Mouse (Mus musculus): ENCODE data around the gene Ing2. TPM values are rescaled to one million over a fixed set of nuclear protein-coding genes. Genes with fewer than 3 reads are reported as not detected.
A peak's percentile ranks its signal among the peaks of the same experiment; 100 is the strongest.

Gene Ing2
- total and polyA plus RNA-seq, 3 experiments, result 7.2 to 22.0 (median 16.8) TPM

DNA sequence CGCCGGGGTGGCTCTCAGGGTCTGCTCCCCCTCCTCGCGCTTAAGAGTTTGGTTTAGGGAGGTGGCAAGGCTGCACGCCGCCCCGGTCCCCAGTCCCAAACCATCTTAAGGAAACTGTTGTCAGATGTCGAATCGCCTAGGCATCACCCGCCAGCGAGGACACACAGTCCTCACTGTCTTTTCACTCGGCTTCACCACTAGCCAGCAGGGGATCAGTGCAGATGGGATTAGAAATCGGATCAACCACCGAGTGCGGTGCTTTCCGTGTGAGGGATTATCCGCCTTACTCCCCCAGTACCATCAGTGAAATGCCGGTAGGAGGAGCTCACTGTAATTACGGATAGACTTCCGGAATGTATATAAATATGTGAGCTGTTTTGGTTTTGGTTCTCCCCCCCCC lies 430 bp upstream of the Ing2 start (continued):
- TF ChIP-seq CTCF (conservative IDR thresholded peaks at IDR 0.05 in 1 of 2, IDR thresholded peaks at IDR 0.05 in 1 of 2; ENCODE audit: low read depth in 2 of 2, low read length in 2 of 2) (0 out of 4 replicates have a peak, but pooled peaks of 1 of the 2 experiments have one; percentile 13), JUND (conservative IDR thresholded peaks at IDR 0.05; ENCODE audit: low read depth, low read length) (no peak), NELFE (IDR thresholded peaks at IDR 0.05; ENCODE audit: low read depth, low read length) (no peak; the same call in 1 of the 2 replicates), ZNF384 (IDR thresholded peaks at IDR 0.05; ENCODE audit: low read depth, low read length) (no peak), EP300 (IDR thresholded peaks at IDR 0.05; ENCODE audit: low read length) (no peak), MAX (IDR thresholded peaks at IDR 0.05; ENCODE audit: low read length) (no peak)

GRCm38 (mm10) chr8:47674140-47674776 lies 1.1 kb downstream of the Ing2 start:
- DNase-seq (ENCODE audit: extremely low read depth), result peak; percentile 38
- Histone ChIP-seq H3K27me3 (replicated peaks) (no peaks in the 10 kb centered on the region), H3K4me2 (ENCODE audit: insufficient read depth, low read depth, poor library complexity, severe bottlenecking) (peak overlapping the region; percentile 33), H3K9me3 (replicated peaks; ENCODE audit: low read length) (no peaks in the 10 kb centered on the region), H3K79me2 (replicated peaks; ENCODE audit: control insufficient read depth, extremely low read depth, insufficient read depth, poor library complexity, severe bottlenecking) (peaks cover 4% of the 10 kb centered on the region; the same call in 1 of the 2 replicates), H3K4me3 (replicated peaks in 1 of 3; ENCODE audit: low read depth in 2 of 3, low read length in 2 of 3, poor library complexity in 1 of 3) (peak overlapping the region; percentile 84 to 97 (median 97)), H3K27ac (ENCODE audit: insufficient read depth, low read depth) (peak overlapping the region; percentile 76), H3K9ac (ENCODE audit: insufficient read depth, low read depth) (peak overlapping the region; percentile 83), H3K4me1 (ENCODE audit: control insufficient read depth in 1 of 2, insufficient read depth in 2 of 2) (peaks cover 0 to 17% of the 10 kb centered on the region in 2 experiments; a peak in 2 of 4 replicates), H3K36me3 (replicated peaks in 1 of 2; ENCODE audit: control insufficient read depth in 1 of 2, insufficient read depth in 1 of 2, low read length in 1 of 2) (peaks cover 0 to 9% of the 10 kb centered on the region in 2 experiments)
- in situ Hi-C loops (cut with MboI; ENCODE audit: low pct_ligation_motif_present, low pct_unique_long_range_greater_than_20kb, low sequenced_read_pairs) (loop anchor here (10.0 kb wide), 1 partner anchor 139 kb away; the partner anchor contains the start of genes Rwdd4a and Trappc11), dilution Hi-C loops (cut with MboI; ENCODE audit: extremely low pct_ligation_motif_present, extremely low pct_unique_long_range_greater_than_20kb, low sequenced_read_pairs) (no loop called here)
- TF ChIP-seq MAZ (IDR thresholded peaks at IDR 0.05; ENCODE audit: low read depth, low read length), result peak; percentile 14; the same call in 1 of the 2 replicates
- TF ChIP-seq SIN3A (IDR thresholded peaks at IDR 0.05; ENCODE audit: low read length), result peak; percentile 32; the same call in 1 of the 2 replicates
- no peak for TF ChIP-seq HCFC1 (IDR thresholded peaks at IDR 0.05; ENCODE audit: low read depth, low read length)

DNA sequence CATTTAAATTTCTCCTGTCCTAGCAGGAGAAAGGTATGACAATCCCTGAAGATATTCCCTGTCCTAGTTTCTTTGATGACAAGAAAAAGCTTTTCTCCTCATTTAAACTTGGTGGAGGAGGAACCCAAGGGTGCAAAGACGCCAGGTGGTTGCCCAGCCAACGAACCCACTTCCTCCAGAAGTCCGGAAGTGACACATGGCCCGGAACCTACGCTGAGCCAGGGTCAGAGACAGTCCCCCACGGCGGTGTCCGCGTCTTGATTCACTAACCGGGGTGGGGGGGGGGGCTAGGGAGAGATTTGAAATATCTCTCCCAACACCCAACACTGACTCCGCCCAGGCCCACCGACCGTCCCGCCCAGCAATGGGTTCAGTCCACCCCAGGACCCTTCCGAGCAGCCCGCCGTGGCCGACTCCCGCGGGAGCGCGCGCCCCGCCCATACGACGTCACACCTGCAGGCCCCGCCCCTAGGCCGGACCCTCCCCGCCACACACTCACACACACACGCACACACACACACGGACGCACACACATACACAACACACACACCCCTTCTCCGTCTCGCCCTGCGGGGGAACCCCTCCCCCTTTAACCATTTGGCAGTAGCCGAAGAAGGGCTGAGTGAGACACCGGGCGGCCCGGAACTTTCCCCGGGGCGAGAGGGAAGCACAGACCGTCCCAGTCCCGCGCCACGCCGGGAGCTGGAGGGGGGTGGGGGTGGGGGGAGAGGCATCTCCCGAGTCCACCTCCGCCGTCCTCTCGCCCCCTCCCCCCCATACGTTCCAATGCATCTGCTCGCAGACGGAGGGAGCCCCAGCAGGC lies 1.8 kb downstream of the Ing2 start:
- Histone ChIP-seq H3K36me3 (replicated peaks in 1 of 2; ENCODE audit: control insufficient read depth in 1 of 2, insufficient read depth in 1 of 2, low read length in 1 of 2) (peaks cover 2 to 15% of the 10 kb centered on the region in 2 experiments), H3K9me3 (replicated peaks; ENCODE audit: low read length) (no peaks in the 10 kb centered on the region), H3K4me1 (ENCODE audit: control insufficient read depth in 1 of 2, insufficient read depth in 2 of 2) (peaks cover 0 to 17% of the 10 kb centered on the region in 2 experiments; a peak in 2 of 4 replicates), H3K4me3 (replicated peaks in 1 of 3; ENCODE audit: low read depth in 2 of 3, low read length in 2 of 3, poor library complexity in 1 of 3) (peak overlapping the region; percentile 84 to 97 (median 97)), H3K27ac (ENCODE audit: insufficient read depth, low read depth) (peak overlapping the region; percentile 76), H3K4me2 (ENCODE audit: insufficient read depth, low read depth, poor library complexity, severe bottlenecking) (peak overlapping the region; percentile 48; the same call in 1 of the 2 replicates), H3K27me3 (replicated peaks) (no peaks in the 10 kb centered on the region), H3K9ac (ENCODE audit: insufficient read depth, low read depth) (peak overlapping the region; percentile 83), H3K79me2 (replicated peaks; ENCODE audit: control insufficient read depth, extremely low read depth, insufficient read depth, poor library complexity, severe bottlenecking) (peaks cover 4% of the 10 kb centered on the region; the same call in 1 of the 2 replicates)
- TF ChIP-seq POLR2A (IDR thresholded peaks at IDR 0.05; ENCODE audit: low read depth, low read length) (peak; percentile 79), CHD2 (IDR thresholded peaks at IDR 0.05; ENCODE audit: low read length) (peak; percentile 64), BHLHE40 (IDR thresholded peaks at IDR 0.05; ENCODE audit: low read depth, low read length) (peak; percentile 10; the same call in 1 of the 2 replicates), MXI1 (IDR thresholded peaks at IDR 0.05; ENCODE audit: low read depth, low read length) (peak; percentile 93), SIN3A (IDR thresholded peaks at IDR 0.05; ENCODE audit: low read length) (peak; percentile 97), HCFC1 (IDR thresholded peaks at IDR 0.05; ENCODE audit: low read depth, low read length) (peak; percentile 75), IRF4 (IDR thresholded peaks at IDR 0.05; ENCODE audit: low read depth, low read length) (no peak; the same call in 1 of the 2 replicates), MAZ (IDR thresholded peaks at IDR 0.05; ENCODE audit: low read depth, low read length) (peak; percentile 21; the same call in 1 of the 2 replicates), ELF1 (IDR thresholded peaks at IDR 0.05; ENCODE audit: low read depth, low read length) (peak; percentile 84), TBP (conservative IDR thresholded peaks at IDR 0.05; ENCODE audit: low read depth, low read length) (0 out of 2 replicates have a peak, but pooled peaks have one; percentile 25), ETS1 (conservative IDR thresholded peaks at IDR 0.05; ENCODE audit: low read depth, low read length) (0 out of 2 replicates have a peak, but pooled peaks have one; percentile 20), USF1 (IDR thresholded peaks at IDR 0.05; ENCODE audit: low read depth, low read length) (no peak), ZMIZ1 (IDR thresholded peaks at IDR 0.05; ENCODE audit: low read depth, low read length) (no peak), TCF12 (IDR thresholded peaks at IDR 0.05; ENCODE audit: low read depth, low read length) (peak; percentile 27; the same call in 1 of the 2 replicates)
- dilution Hi-C loops (cut with MboI; ENCODE audit: extremely low pct_ligation_motif_present, extremely low pct_unique_long_range_greater_than_20kb, low sequenced_read_pairs), result no loop called here
- in situ Hi-C loops (cut with MboI; ENCODE audit: low pct_ligation_motif_present, low pct_unique_long_range_greater_than_20kb, low sequenced_read_pairs), result loop anchor here (10.0 kb wide), 1 partner anchor 139 kb away; the partner anchor contains the start of genes Rwdd4a and Trappc11
- DNase-seq (ENCODE audit: extremely low read depth), result peak; percentile 91

All from CH12.LX (cell line).